Mouse (Mus musculus): ENCODE results near the gene AL607142.1. TPM values are rescaled to one million over a fixed set of nuclear protein-coding genes. Genes with fewer than 3 reads are reported as not detected.

AL607142.1 gene
- polyA plus RNA-seq, 1 experiment from 2014 or later: not detected

DNA sequence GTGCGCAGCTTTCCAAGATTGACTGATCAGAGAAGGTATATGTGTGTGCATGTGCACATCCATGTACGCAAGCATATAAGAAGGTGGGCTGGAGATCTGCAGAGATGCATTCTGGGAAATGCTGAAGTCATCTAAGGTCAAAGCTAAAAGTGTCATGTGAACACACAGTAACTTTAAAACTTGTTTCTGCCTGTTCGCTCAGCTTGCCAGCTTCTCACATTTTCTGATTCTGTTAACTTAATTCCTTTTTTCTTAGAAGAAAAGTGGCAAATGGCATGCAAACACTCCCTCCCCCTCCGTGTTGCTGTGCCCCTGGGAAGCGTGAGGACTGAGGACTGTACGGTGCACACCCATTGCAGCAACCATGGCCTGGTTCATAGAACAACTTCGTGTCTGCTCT, 22.3 kb upstream of the AL607142.1 start:
- ATAC-seq (ENCODE audit: low read depth): no peak

DNA sequence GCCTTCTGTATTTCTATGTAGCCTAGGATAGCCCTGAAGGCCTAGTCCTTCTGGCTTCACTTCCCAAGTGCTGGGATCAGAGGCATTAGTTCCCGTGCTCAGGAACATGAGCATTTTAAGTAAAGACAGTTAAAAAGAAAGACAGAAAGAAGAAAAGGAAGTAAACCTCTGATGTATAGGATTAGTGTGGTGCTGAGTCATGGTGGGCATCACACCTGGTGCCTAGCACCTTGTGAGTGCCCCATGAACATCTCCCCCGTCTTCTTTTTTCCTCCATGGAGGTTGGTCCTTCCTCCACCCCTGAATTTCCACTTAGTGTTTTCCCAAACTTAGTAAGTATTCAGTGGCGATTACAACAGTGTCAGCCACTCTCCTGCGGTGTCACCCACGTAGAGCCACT, 20.2 kb upstream of the AL607142.1 start:
- H3K4me3 ChIP-seq: no peak overlapping the region
- H3K4me2 ChIP-seq: no peak overlapping the region
- no peak for ATAC-seq (ENCODE audit: low read depth)
- no peaks in the 10 kb centered on the region for H3K9me3 ChIP-seq
- H3K27me3 ChIP-seq: no peaks in the 10 kb centered on the region
- peaks cover 7% of the 10 kb centered on the region; the same call in 1 of the 2 replicates for H3K4me1 ChIP-seq (replicated peaks)
- H3K9ac ChIP-seq: no peak overlapping the region
- H3K27ac ChIP-seq (replicated peaks): no peak overlapping the region
- 84% methylated on average over 5 of the region's 5 CpGs for WGBS
- no peaks in the 10 kb centered on the region for H3K36me3 ChIP-seq

More for the DNA sequence above, 22.3 kb upstream of the AL607142.1 start:
- H3K4me2 ChIP-seq: no peak overlapping the region
- peaks cover 7% of the 10 kb centered on the region; the same call in 1 of the 2 replicates for H3K4me1 ChIP-seq (replicated peaks)
- no peaks in the 10 kb centered on the region for H3K36me3 ChIP-seq
- H3K9ac ChIP-seq: no peak overlapping the region
- WGBS: 90% methylated on average over 7 of the region's 7 CpGs
- no peak overlapping the region for H3K27ac ChIP-seq (replicated peaks)
- no peaks in the 10 kb centered on the region for H3K27me3 ChIP-seq
- H3K4me3 ChIP-seq: no peak overlapping the region
- no peaks in the 10 kb centered on the region for H3K9me3 ChIP-seq

DNA sequence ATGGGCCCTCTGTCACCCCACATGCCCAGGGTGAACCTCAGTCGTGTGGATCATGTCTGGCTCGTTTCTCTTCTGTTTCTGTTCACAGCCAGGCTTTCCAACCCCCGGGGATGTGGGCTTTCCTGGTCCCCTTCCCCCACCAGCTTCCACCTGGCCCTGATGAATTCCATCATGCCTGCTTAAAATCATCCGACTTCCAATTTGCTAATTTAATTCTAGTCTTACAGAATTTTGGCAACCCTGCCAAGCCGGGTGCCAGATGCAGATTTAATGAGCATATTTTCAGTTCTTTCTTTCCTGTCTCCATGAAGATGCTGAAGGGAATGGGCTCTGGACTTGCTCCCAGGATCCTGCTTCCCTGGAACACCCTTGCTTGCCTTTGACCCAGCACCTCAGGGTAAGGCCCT, 19.7 kb upstream of the AL607142.1 start:
- no peaks in the 10 kb centered on the region for H3K27me3 ChIP-seq
- WGBS: 57% methylated on average over 5 of the region's 5 CpGs
- ATAC-seq (ENCODE audit: low read depth): no peak
- no peak overlapping the region for H3K27ac ChIP-seq (replicated peaks)
- no peaks in the 10 kb centered on the region for H3K36me3 ChIP-seq
- H3K9me3 ChIP-seq: no peaks in the 10 kb centered on the region
- H3K4me3 ChIP-seq: no peak overlapping the region
- no peak overlapping the region for H3K9ac ChIP-seq
- H3K4me2 ChIP-seq: no peak overlapping the region
- H3K4me1 ChIP-seq (replicated peaks): peaks cover 7% of the 10 kb centered on the region; the same call in 1 of the 2 replicates

DNA sequence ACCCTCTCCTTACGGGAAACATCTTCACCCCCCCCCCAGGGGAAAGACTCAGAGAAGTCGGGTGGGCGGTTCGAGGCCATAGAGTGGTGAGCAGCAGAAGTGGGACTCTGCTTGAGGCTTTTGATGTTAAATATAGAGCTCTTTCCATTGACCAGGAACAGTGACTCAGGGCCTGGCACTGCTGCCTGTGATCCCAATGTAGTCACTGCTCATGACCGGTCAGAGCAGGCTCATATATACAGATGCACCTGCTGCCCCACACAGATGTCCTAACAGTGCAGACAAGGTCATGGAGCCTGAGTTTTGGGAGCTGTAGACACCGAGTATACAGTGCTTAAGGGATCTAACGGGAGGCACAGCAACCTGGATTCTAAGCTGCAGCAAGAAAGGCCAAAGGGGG, 18.9 kb upstream of the AL607142.1 start:
- Histone ChIP-seq H3K9me3 (no peaks in the 10 kb centered on the region), H3K4me3 (no peak overlapping the region), H3K27ac (replicated peaks) (no peak overlapping the region), H3K4me1 (replicated peaks) (peaks cover 7% of the 10 kb centered on the region; the same call in 1 of the 2 replicates), H3K4me2 (no peak overlapping the region), H3K36me3 (no peaks in the 10 kb centered on the region), H3K27me3 (no peaks in the 10 kb centered on the region), H3K9ac (no peak overlapping the region)
- WGBS: 91% methylated on average over 7 of the region's 7 CpGs
- no peak for ATAC-seq (ENCODE audit: low read depth)

DNA sequence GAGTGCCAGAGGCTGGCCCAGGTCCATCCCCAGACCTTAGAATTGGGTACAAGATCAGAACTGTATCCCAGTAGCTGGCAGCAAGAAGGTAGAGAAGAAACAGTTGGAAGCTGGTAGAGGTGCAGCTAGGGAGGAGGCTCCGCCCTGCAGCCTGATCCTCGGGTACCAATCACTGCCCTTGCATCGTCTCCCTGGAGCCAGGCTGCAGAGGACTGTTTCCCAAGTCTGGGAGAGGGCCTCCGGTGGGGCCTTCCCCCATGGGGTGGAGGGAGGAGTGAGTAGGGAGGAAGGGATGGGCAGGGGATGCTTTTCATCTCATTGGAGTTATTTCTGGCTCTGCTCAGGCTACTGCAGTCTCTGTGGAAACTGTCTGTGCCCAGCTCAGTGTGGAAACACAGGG, 17.7 kb upstream of the AL607142.1 start:
- H3K27ac ChIP-seq (replicated peaks): no peak overlapping the region
- no peak overlapping the region for H3K4me2 ChIP-seq
- peaks cover 7% of the 10 kb centered on the region; the same call in 1 of the 2 replicates for H3K4me1 ChIP-seq (replicated peaks)
- H3K9me3 ChIP-seq: no peaks in the 10 kb centered on the region
- H3K27me3 ChIP-seq: no peaks in the 10 kb centered on the region
- 30% methylated on average over 4 of the region's 4 CpGs for WGBS
- no peak overlapping the region for H3K4me3 ChIP-seq
- H3K36me3 ChIP-seq: no peaks in the 10 kb centered on the region
- no peak overlapping the region for H3K9ac ChIP-seq
- ATAC-seq (ENCODE audit: low read depth): no peak

DNA sequence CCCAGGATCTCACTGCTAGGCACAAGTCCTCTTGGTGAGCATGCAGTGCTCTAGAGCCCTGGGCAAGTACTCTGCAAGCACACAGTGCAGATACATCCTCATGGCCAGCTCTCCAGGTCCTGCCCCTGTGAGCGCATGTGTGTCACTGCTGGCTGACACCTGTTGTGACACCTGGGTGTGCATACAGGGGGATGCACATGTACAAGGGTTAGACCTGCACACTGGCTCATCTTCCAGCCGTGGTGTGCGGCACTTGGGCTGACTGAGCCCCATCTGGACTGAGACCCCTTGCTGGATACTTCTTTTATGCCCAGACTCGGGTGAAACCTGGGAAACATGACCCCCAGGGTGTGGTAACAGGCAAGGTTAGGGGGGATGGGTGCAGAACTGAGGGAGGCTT, 16.5 kb upstream of the AL607142.1 start:
- Histone ChIP-seq H3K4me3 (no peak overlapping the region), H3K4me1 (replicated peaks) (peaks cover 7% of the 10 kb centered on the region; the same call in 1 of the 2 replicates), H3K27me3 (no peaks in the 10 kb centered on the region), H3K27ac (replicated peaks) (no peak overlapping the region), H3K36me3 (no peaks in the 10 kb centered on the region), H3K9me3 (no peaks in the 10 kb centered on the region), H3K4me2 (no peak overlapping the region), H3K9ac (no peak overlapping the region)
- WGBS: 81% methylated on average over 4 of the region's 4 CpGs
- no peak for ATAC-seq (ENCODE audit: low read depth)

DNA sequence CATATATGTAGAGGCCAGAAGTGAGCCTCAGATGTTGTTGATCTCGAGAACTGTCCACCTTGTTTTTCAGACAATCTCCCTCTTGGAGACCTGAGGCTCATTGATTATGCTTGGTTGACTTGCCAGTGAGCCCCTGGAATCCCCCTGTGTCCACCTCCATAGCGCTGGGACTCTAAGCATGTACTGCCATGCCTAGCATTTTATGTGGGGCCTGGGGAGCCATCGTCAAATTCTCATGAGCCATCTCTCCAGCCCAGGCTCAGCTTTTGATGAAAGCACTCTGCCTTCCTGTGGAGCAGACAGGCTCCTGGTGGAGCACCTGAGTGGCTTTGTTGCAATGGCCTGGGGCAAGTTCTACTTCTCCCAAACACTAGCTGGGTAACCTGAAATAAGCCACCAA, 14.9 kb upstream of the AL607142.1 start:
- Histone ChIP-seq H3K36me3 (no peaks in the 10 kb centered on the region), H3K27me3 (no peaks in the 10 kb centered on the region), H3K4me2 (no peak overlapping the region), H3K9me3 (no peaks in the 10 kb centered on the region), H3K4me3 (no peak overlapping the region), H3K9ac (no peak overlapping the region), H3K4me1 (replicated peaks) (peaks cover 6% of the 10 kb centered on the region; the same call in 1 of the 2 replicates), H3K27ac (replicated peaks) (no peak overlapping the region)
- ATAC-seq (ENCODE audit: low read depth): no peak
- WGBS: 79% methylated on average over 3 of the region's 3 CpGs

DNA sequence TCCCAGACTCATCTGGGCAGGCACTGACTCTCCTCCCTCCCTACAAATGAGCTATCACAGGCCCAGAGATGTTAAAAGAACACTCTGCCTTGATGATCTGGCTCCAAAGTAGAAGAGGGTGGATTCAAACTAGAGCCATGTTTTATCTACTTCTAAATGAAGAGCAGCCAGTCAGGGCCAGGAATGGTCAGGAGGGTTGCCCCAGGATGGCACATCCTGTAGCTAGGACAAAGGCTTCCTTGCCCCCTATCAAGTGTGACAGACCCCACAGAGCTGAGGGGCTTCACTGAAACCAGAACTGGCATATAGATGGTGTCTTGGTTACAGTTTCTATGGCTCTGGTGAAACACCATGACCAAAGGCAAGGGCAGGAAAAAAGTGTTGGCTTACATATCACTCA, 12.3 kb upstream of the AL607142.1 start:
- Histone ChIP-seq H3K4me2 (no peak overlapping the region), H3K9me3 (no peaks in the 10 kb centered on the region), H3K9ac (no peak overlapping the region), H3K4me3 (no peak overlapping the region), H3K36me3 (no peaks in the 10 kb centered on the region), H3K4me1 (replicated peaks) (no peaks in the 10 kb centered on the region), H3K27ac (replicated peaks) (no peak overlapping the region), H3K27me3 (no peaks in the 10 kb centered on the region)
- ATAC-seq (ENCODE audit: low read depth): no peak

DNA sequence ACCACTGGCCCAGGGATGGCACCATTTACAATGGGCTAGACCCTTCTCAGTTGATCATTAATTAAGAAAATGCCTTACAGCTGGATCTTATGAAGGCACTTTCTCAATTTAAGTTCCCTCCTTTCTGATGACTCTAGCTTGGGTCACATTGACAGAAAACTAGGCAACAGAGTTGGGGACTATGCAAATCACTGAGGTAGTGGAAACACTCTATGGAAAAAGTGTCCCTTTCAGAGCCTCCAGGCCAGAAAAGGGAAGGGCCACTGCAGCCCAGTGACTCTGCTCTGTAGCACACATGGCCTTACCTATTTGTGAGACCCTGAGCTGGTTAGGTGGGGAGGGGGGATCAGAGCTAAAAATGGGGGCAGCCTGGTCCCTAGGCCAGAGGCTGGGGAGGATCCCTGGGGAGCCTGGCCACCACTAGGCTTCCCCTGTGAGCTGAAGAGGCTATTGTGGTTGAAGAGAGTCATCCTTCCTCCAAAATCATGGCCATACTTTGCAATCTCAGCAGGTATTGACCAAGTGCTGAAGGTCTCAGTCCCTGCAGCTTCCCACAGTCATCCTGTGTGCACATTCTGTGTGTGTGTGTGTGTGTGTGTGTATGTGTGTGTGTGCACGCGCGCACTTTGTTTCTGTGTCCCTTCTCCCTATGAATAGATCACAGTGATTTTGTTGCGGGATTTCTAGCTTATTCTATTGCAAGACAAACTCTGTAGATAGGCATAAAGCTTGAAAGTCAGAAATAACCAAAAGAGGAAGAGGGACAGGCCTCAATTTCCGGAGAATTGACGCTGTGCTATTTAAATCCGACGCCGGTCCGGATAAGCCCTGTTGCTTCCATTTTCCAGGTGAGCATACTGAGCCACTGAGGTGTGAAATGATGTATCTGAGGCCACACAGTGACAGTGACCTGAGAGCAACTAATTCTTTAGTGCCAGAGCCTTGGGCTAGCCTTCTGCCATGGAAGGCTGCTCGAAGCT, 11.5 kb upstream of the AL607142.1 start:
- H3K4me2 ChIP-seq: no peak overlapping the region
- H3K27ac ChIP-seq (replicated peaks): no peak overlapping the region
- no peaks in the 10 kb centered on the region for H3K27me3 ChIP-seq
- H3K9me3 ChIP-seq: no peaks in the 10 kb centered on the region
- H3K9ac ChIP-seq: no peak overlapping the region
- H3K4me3 ChIP-seq: no peak overlapping the region
- no peaks in the 10 kb centered on the region for H3K4me1 ChIP-seq (replicated peaks)
- WGBS: 89% methylated on average over 11 of the region's 11 CpGs
- no peaks in the 10 kb centered on the region for H3K36me3 ChIP-seq
- no peak for ATAC-seq (ENCODE audit: low read depth)

DNA sequence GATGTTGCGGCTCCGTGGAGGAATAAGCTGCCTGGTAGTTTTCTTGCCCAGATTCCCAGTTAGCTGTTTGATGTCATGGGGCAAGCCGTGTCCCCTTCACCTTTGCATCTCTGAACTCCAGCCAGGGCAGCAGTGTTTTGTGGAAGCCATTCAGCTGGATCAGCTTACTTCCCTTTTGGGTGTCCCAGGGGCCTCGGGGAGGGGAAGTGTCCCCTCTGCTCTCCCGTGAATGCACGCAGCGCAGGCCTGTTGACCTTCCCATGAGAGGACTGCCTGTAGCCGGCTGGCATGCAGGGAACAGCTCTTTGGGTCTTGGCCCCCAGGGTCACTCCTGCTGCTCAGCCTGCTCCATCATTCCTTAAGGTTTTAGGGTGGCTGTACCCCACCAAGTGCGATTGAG, 10.7 kb upstream of the AL607142.1 start:
- Histone ChIP-seq H3K27me3 (no peaks in the 10 kb centered on the region), H3K36me3 (no peaks in the 10 kb centered on the region), H3K9me3 (no peaks in the 10 kb centered on the region), H3K4me1 (replicated peaks) (no peaks in the 10 kb centered on the region), H3K27ac (replicated peaks) (no peak overlapping the region), H3K9ac (no peak overlapping the region), H3K4me2 (no peak overlapping the region), H3K4me3 (no peak overlapping the region)
- ATAC-seq (ENCODE audit: low read depth): no peak
- 78% methylated on average over 9 of the region's 9 CpGs for WGBS

DNA sequence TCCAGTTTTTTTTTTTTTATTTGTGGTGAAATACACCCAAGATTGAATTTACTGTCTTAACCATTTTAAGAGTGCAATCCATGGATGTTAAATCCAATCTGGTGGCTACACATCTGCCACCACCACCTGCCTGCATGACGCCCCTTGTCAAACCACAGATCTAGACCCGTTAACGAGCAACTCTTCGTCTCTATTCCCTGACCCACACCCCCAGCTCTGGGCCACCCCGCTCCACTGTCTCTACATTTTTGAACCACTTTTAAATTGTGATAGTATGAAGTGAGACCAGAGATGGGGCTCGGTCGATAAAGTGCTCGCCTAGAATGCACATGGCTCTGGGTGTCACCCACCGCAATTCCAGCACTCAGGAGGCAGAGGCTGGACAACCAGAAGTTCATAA, 8.3 kb upstream of the AL607142.1 start:
- Histone ChIP-seq H3K27ac (replicated peaks) (no peak overlapping the region), H3K4me2 (no peak overlapping the region), H3K36me3 (no peaks in the 10 kb centered on the region), H3K27me3 (no peaks in the 10 kb centered on the region), H3K4me1 (replicated peaks) (no peaks in the 10 kb centered on the region), H3K9ac (no peak overlapping the region), H3K4me3 (no peak overlapping the region), H3K9me3 (no peaks in the 10 kb centered on the region)
- WGBS: 91% methylated on average over 9 of the region's 9 CpGs
- ATAC-seq (ENCODE audit: low read depth): no peak

DNA sequence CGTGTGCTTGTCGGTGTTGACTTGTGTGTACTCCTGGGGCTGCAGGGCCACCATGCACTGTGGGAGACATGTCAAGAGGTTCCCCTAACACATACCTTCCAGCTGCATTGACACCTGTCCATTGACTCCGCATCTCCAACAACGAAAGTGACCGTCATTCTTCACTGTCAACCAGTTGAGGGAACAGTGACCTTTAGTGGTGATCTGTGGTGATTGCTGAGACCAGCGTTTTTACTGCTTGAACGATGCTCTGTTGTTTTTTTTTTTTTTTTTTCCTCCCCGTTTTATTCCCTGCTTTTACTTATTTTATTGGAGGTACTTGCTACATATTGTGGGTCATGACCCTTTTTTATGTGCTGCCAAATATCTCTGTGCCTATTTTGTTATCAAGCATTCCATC, 7.3 kb upstream of the AL607142.1 start:
- H3K4me1 ChIP-seq (replicated peaks): no peaks in the 10 kb centered on the region
- WGBS: 62% methylated on average over 8 of the region's 8 CpGs
- H3K9me3 ChIP-seq: no peaks in the 10 kb centered on the region

DNA sequence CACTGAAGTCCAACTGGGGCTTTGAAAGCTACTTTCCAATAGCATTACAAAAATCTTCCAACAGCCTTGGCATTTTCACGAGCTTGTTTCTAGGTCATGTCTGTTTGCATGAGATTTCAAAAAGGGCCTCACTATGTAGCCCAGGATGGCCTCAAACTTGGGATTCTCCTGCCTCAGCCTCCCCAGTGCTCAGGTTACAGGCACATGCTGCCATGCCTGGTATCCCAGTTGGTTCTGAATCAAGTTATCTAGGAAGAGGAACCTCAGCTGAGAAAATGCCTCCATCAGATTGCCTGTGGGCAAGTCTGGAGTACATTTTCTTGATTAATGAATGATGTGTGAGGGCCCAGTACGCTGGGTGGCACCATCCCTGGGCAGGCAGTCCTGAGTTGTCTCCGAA, 6.6 kb upstream of the AL607142.1 start:
- Histone ChIP-seq H3K9ac (no peak overlapping the region), H3K36me3 (no peaks in the 10 kb centered on the region), H3K4me1 (replicated peaks) (no peaks in the 10 kb centered on the region), H3K4me2 (no peak overlapping the region), H3K27me3 (no peaks in the 10 kb centered on the region), H3K4me3 (no peak overlapping the region), H3K9me3 (no peaks in the 10 kb centered on the region), H3K27ac (replicated peaks) (no peak overlapping the region)
- ATAC-seq (ENCODE audit: low read depth): no peak
- WGBS: 83% methylated on average over 3 of the region's 3 CpGs

More for the DNA sequence above, 7.3 kb upstream of the AL607142.1 start:
- H3K4me2 ChIP-seq: no peak overlapping the region
- no peak for ATAC-seq (ENCODE audit: low read depth)
- H3K27me3 ChIP-seq: no peaks in the 10 kb centered on the region
- no peaks in the 10 kb centered on the region for H3K36me3 ChIP-seq
- no peak overlapping the region for H3K4me3 ChIP-seq
- H3K9ac ChIP-seq: no peak overlapping the region
- H3K27ac ChIP-seq (replicated peaks): no peak overlapping the region
